Mouse (Mus musculus): ENCODE data around the gene 5730409E04Rik. TPM values are rescaled to one million over a fixed set of nuclear protein-coding genes. Genes with fewer than 3 reads are reported as not detected.
A peak's percentile ranks its signal among the peaks of the same experiment; 100 is the strongest.

Gene 5730409E04Rik
- polyA plus RNA-seq, 1 experiment from 2014 or later = 16.7 TPM

DNA sequence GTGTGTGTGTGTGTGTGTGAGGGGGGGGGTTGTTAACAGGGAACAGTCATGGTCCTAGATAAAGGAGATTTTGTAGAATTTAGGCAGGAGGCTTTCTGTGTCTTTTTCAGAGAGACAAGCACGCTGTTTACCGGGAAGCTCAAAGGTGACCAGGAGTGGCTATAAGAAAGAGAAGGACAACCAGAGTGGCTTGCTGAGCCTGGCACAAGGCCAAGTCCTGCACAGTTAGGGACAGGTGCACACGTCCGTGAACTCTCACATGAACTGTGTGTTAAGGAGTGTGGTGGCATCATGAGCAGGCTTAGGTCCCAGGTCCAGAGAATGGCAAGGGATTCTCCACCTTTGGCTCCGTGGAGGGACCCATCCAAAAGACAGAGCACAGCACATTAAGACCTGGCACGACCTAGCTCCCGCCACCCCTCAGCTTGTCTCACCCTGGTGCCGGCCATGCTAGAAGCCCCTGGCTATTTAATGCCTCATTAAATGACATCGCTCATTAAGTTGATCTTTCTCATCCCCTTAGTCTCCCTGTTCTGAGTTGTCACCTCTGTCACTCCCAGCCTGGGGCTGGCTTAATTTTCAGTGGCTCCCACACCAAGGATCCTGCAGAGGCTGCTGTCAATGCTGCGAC is 34.8 kb downstream of the 5730409E04Rik start:
- no peak overlapping the region for H3K9ac ChIP-seq (ENCODE audit: low read depth, low read length)
- no peak overlapping the region for H3K4me2 ChIP-seq (ENCODE audit: low read length)
- 0 out of 2 replicates have a peak, but pooled peaks cover 7% of the 10 kb centered on the region for H3K4me1 ChIP-seq (ENCODE audit: control insufficient read depth, insufficient read depth, low read length)
- 63% methylated on average over 10 of the region's 10 CpGs for WGBS
- H3K36me3 ChIP-seq (ENCODE audit: control insufficient read depth, insufficient read depth, low read length) = no peaks in the 10 kb centered on the region
- no peaks in the 10 kb centered on the region for H3K9me3 ChIP-seq (replicated peaks; ENCODE audit: control insufficient read depth, low read length, poor library complexity, severe bottlenecking)
- peaks cover 4% of the 10 kb centered on the region; the same call in 1 of the 2 replicates for H3K27me3 ChIP-seq (ENCODE audit: control insufficient read depth, insufficient read depth, low read depth, low read length)
- no peak overlapping the region for H3K27ac ChIP-seq (ENCODE audit: low read length)
- H3K4me3 ChIP-seq (ENCODE audit: low read depth, low read length) = no peak overlapping the region
- 0 out of 2 replicates have a peak, but pooled peaks have one; percentile 28 for ATAC-seq

DNA sequence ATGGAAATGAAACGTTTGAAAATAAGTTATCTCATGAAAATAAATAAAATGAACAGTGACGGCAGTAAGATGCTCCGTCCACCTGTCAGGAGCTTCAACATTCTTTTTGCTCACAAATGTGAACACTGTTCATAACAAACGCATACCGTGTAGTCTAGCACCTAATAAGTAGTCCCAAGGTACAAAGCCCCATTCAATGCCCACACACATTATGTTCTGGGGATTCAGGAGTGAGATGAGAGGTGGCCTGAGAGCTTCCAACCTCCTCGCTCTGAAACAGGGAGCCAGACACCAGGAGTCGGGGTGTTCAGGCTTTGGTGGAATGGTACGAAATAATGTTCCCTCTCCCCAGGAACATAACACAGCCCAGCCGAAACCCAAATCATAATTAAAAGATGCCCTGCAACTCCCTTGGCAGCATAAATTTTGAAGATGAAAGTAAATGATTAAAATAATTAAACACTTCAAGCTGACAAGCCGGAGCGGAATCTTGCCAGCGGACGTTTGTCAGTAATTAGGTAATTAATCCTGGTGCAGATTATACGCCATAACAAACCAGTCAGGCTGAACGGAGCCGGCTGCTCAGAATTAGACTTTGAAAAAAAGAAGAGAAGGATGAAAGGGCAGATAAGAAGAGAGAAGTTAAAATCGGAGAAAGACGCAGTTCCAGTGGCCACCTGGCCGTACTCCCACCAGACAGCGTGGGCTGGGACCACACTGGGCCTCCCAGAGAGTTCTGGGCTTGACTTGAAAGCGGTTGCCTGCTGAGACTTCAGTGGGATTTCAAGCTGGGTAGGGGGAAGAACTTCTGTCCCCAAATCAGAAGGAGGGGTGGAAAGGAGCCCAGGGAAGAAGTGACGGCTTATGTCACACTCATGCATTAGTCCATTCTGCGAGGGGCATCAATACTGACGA is 38.6 kb downstream of the 5730409E04Rik start:
- H3K9ac ChIP-seq (ENCODE audit: low read depth, low read length) = no peak overlapping the region
- ATAC-seq = no peak
- no peaks in the 10 kb centered on the region for H3K36me3 ChIP-seq (ENCODE audit: control insufficient read depth, insufficient read depth, low read length)
- WGBS = 20% methylated on average over 24 of the region's 24 CpGs
- H3K4me1 ChIP-seq (ENCODE audit: control insufficient read depth, insufficient read depth, low read length) = 0 out of 2 replicates have a peak, but pooled peaks cover 7% of the 10 kb centered on the region
- H3K27me3 ChIP-seq (ENCODE audit: control insufficient read depth, insufficient read depth, low read depth, low read length) = no peaks in the 10 kb centered on the region
- H3K4me3 ChIP-seq (ENCODE audit: low read depth, low read length) = no peak overlapping the region
- no peaks in the 10 kb centered on the region for H3K9me3 ChIP-seq (replicated peaks; ENCODE audit: control insufficient read depth, low read length, poor library complexity, severe bottlenecking)
- peak overlapping the region; percentile 5; the same call in 1 of the 2 replicates for H3K27ac ChIP-seq (ENCODE audit: low read length)
- H3K4me2 ChIP-seq (ENCODE audit: low read length) = peak overlapping the region; percentile 19; the same call in 1 of the 2 replicates

DNA sequence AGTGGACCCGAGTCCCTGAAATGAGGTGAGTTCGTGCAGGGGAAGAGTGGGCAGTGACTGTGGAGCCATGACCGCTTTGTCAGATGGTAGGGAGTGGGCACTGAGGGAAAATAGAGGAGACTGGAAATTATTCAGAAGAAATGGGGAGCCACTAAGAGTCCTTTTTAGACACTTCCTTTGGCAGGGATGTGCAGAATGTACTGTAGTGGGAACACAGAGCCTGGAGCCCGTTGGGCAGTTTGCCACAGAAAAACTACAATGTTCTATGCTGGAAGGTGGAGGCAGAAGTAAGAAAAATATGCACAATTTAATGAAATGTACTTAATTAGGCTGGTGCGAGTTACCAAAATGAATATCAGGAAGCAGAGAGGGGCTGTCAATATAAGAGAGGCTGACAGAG is 43.5 kb downstream of the 5730409E04Rik start:
- ATAC-seq = no peak
- H3K36me3 ChIP-seq (ENCODE audit: control insufficient read depth, insufficient read depth, low read length) = no peaks in the 10 kb centered on the region
- peaks cover 3% of the 10 kb centered on the region; the same call in 1 of the 2 replicates for H3K27me3 ChIP-seq (ENCODE audit: control insufficient read depth, insufficient read depth, low read depth, low read length)
- no peak overlapping the region for H3K4me2 ChIP-seq (ENCODE audit: low read length)
- 83% methylated on average over 5 of the region's 5 CpGs for WGBS
- no peak overlapping the region for H3K27ac ChIP-seq (ENCODE audit: low read length)
- no peak overlapping the region for H3K9ac ChIP-seq (ENCODE audit: low read depth, low read length)
- no peak overlapping the region for H3K4me3 ChIP-seq (ENCODE audit: low read depth, low read length)
- no peaks in the 10 kb centered on the region for H3K9me3 ChIP-seq (replicated peaks; ENCODE audit: control insufficient read depth, low read length, poor library complexity, severe bottlenecking)
- H3K4me1 ChIP-seq (ENCODE audit: control insufficient read depth, insufficient read depth, low read length) = 0 out of 2 replicates have a peak, but pooled peaks cover 7% of the 10 kb centered on the region

DNA sequence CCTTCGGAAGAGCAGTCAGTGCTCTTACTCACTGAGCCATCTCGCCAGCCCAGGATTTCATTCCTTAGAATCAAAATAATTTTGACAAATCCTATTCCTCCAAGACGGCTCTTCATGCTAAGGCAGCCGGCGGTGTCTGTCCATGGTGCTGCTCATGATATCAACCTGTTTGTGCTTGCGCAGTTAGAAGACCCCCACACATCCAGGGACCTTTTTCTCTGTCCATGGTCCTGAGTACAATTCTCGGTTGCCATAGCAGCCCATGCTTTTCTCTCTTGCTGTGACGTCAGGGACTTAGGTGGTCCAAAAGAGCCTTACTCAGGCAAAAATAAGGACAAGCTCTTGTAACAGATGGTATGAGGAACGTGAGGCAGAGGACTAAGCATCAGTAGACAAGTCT is 45.7 kb downstream of the 5730409E04Rik start:
- no peak overlapping the region for H3K9ac ChIP-seq (ENCODE audit: low read depth, low read length)
- no peaks in the 10 kb centered on the region for H3K4me1 ChIP-seq (ENCODE audit: control insufficient read depth, insufficient read depth, low read length)
- no peak overlapping the region for H3K27ac ChIP-seq (ENCODE audit: low read length)
- H3K36me3 ChIP-seq (ENCODE audit: control insufficient read depth, insufficient read depth, low read length) = no peaks in the 10 kb centered on the region
- no peak overlapping the region for H3K4me2 ChIP-seq (ENCODE audit: low read length)
- ATAC-seq = no peak
- H3K4me3 ChIP-seq (ENCODE audit: low read depth, low read length) = no peak overlapping the region
- no peaks in the 10 kb centered on the region for H3K9me3 ChIP-seq (replicated peaks; ENCODE audit: control insufficient read depth, low read length, poor library complexity, severe bottlenecking)
- WGBS = 16% methylated on average over 9 of the region's 9 CpGs
- H3K27me3 ChIP-seq (ENCODE audit: control insufficient read depth, insufficient read depth, low read depth, low read length) = peaks cover 3% of the 10 kb centered on the region; the same call in 1 of the 2 replicates

DNA sequence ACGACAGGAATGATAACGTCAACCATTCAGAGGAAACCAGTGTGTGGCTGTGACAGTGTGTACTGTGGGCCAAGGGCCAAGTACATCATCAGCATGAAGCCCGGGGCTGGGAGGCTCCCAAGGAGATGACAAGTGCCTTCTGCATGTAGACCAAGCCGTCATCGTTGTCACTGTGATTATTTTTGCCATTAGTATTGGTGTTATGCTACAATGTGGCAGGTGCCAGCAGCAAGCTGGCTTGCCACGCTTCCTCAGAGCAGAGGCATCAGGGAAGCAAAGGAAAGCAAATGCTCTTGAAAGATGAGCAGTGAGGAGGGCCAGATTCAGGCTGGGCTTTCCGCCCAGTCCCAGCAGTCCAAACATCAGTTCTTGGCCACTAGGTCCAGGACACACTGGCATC is 51.6 kb downstream of the 5730409E04Rik start:
- Histone ChIP-seq H3K4me2 (ENCODE audit: low read length) (no peak overlapping the region), H3K27me3 (ENCODE audit: control insufficient read depth, insufficient read depth, low read depth, low read length) (peaks cover 3% of the 10 kb centered on the region; the same call in 1 of the 2 replicates), H3K27ac (ENCODE audit: low read length) (no peak overlapping the region), H3K4me3 (ENCODE audit: low read depth, low read length) (no peak overlapping the region), H3K4me1 (ENCODE audit: control insufficient read depth, insufficient read depth, low read length) (no peaks in the 10 kb centered on the region), H3K36me3 (ENCODE audit: control insufficient read depth, insufficient read depth, low read length) (no peaks in the 10 kb centered on the region), H3K9me3 (replicated peaks; ENCODE audit: control insufficient read depth, low read length, poor library complexity, severe bottlenecking) (no peaks in the 10 kb centered on the region), H3K9ac (ENCODE audit: low read depth, low read length) (no peak overlapping the region)
- 64% methylated on average over 7 of the region's 7 CpGs for WGBS
- ATAC-seq = no peak

Small RNAs within 50 kb of the gene (microRNA-seq; reads per million reads assigned to microRNA genes)
- not detected for gene Mir7119

Other genes with a start within 250 kb of the 5730409E04Rik start
- 14.3 and 18.5 TPM in 2 replicates for gene Ago3, start 180.3 kb upstream of the 5730409E04Rik start, polyA plus RNA-seq (2015; fragmentation: Nextera tagmentation; extraction: Ambion mirVana)
- 8.8 and 10.0 TPM in 2 replicates for gene Ago1, start 141.2 kb upstream of the 5730409E04Rik start, polyA plus RNA-seq (2015; fragmentation: Nextera tagmentation; extraction: Ambion mirVana)
- gene Ago4, start 76.3 kb upstream of the 5730409E04Rik start, polyA plus RNA-seq (2015; fragmentation: Nextera tagmentation; extraction: Ambion mirVana) = 8.4 and 11.6 TPM in 2 replicates
- gene Clspn, start 52.9 kb upstream of the 5730409E04Rik start, polyA plus RNA-seq (2015; fragmentation: Nextera tagmentation; extraction: Ambion mirVana) = 3.4 and 3.9 TPM in 2 replicates
- gene Psmb2, start 67.8 kb downstream of the 5730409E04Rik start, polyA plus RNA-seq (2015; fragmentation: Nextera tagmentation; extraction: Ambion mirVana) = 393 and 408 TPM in 2 replicates
- gene Tfap2e, start 126.4 kb downstream of the 5730409E04Rik start, polyA plus RNA-seq (2015; fragmentation: Nextera tagmentation; extraction: Ambion mirVana) = 0.09 and 0.22 TPM in 2 replicates
- 134 and 161 TPM in 2 replicates for gene Ncdn, start 143.6 kb downstream of the 5730409E04Rik start, polyA plus RNA-seq (2015; fragmentation: Nextera tagmentation; extraction: Ambion mirVana)
- 36.5 and 42.8 TPM in 2 replicates for gene AU040320, start 143.7 kb downstream of the 5730409E04Rik start, polyA plus RNA-seq (2015; fragmentation: Nextera tagmentation; extraction: Ambion mirVana)

Data from midbrain, embryonic 16.5 days (tissue).